Mouse (Mus musculus) thymus, postnatal 10 days (tissue): ENCODE measurements around the gene Pbxip1.
"Not testable (repeated sequence)": the region's sequence is repeated elsewhere in the genome, so short reads cannot be mapped to it uniquely, and the experiment has no call there.

Source experiments
- DNase-seq, 2 experiments: peaks; one replicate each; pipeline ENCODE4 v3.0.0; 2021; ENCODE audit warnings: low spot score in 2 of 2

Gene Pbxip1

DNA sequence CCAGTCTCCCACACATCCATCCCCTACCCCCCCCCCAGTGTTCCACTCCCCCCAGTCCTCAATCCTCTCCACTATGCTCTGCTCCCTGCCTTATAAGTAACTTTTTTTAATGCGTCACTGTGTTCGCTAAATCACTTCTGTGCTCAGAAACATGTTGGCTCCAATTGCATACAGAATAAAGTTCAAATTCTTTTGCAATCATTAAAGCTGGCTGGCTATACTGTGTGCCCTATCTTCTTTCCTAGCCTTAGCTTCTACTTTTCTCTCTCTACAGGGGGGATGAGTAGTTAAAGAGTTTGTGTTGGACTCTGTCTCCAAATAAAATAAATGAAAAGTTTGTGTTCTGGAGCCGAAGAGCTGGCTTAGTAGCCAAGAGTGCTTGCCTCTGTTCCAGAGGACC lies 26.8 kb upstream of the Pbxip1 start:
- no peak for DNase-seq

GRCm38 (mm10) chr3:89410864-89411263 lies 25.6 kb upstream of the Pbxip1 start:
- no peak for DNase-seq

DNA sequence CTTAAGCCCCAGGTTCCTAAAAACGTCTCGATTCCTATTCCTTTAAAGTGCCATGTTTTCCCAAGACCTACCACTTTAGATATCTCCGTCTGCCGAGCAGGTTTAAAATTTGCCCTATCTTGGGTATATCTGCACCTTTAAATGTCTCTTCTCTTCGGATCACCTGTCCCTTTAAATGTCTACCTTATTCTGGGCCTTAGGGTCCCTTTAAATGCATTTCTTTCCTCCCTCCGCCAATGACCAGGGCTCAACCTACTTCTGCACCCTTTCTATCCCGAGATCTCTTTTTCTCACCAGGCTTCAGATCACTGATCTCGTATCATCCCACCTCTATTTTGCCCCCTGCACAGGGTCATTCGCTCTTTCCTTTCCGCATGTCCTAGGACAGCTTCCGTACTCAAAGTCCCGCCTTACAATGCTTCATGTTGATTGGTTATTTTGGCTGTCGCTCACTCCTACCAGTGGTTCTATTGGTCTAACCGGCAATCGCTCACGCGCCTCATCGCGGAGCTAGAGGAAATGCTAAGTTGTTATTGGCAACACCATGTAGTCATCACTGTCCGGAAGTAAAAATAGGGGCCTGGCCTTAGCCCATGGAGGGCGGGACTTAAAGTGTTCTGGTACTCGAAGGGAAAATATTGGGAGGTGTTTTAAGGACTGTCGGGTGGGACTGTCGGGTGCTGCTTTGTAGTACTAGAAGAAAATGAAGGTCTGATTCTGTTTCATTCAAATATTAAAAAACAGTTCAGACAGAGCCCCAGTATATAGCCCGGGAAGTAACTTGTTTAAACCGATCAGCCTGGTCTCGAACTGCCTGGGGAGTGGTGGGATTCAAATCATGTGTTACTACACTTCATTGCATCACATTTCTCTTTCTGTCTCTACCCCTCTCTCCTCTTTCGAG lies 24.8 kb upstream of the Pbxip1 start, which contains the start of gene Flad1:
Gene Flad1 (minus strand): TSS at position 381 of the 904 bp plus-strand sequence.
- peak; percentile 98 to 99 for DNase-seq

- DNase-seq = no peak
Measured at GRCm38 (mm10) chr3:89416158-89416557, 20.3 kb upstream of the Pbxip1 start.

DNA sequence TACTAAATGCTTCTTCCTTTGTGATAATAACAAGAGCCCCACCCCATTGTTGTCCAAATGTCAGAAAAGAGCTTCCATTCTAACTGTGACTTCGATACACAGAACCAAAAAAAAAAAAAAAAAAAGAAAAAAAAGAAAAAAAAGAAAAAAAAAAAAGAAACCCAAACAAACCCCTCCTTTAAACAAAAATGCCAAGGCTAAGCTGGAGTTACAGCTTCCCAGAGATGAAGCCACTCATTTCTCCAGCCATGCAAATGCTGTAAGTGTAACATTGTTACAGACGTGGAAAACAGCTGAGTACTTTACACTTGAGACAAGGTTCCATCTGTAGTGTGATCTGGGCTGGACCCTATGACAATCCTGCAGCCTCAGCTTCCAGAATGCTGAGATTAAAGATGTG lies 19.4 kb upstream of the Pbxip1 start:
- no peak for DNase-seq

- no peak for DNase-seq
Measured at GRCm38 (mm10) chr3:89417840-89418169, 18.7 kb upstream of the Pbxip1 start.

GRCm38 (mm10) chr3:89418170-89418860 lies 18.2 kb upstream of the Pbxip1 start, which contains the start of the genes Cks1b and Shc1:
TSS of gene Cks1b (minus strand) at chr3:89418383.
TSS of gene Shc1 (plus strand) at chr3:89418443.
- peak; percentile 87 to 93 for DNase-seq

DNA sequence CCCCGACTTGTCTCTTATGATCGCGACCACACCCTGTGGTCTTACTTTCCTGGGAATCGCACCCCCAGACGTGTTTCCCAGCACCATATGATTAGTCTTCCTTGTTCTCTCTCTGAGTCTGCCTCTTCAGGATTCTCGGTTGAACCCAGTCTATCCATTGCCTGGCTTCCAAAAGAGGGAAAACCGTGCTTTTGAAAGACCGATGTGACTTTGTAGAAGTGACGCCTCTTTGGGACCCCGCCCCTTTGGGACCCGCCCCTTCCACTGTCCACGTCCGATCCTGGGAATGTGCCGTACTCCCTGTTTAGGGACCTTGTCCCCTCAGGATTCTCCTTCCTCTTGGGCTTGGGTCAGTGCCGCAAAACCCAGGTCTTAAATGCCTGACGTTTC lies 17.6 kb upstream of the Pbxip1 start:
- peak in 1 of 2 experiments; percentile 39 for DNase-seq

GRCm38 (mm10) chr3:89419571-89419970 lies 16.9 kb upstream of the Pbxip1 start:
- DNase-seq = no peak

DNA sequence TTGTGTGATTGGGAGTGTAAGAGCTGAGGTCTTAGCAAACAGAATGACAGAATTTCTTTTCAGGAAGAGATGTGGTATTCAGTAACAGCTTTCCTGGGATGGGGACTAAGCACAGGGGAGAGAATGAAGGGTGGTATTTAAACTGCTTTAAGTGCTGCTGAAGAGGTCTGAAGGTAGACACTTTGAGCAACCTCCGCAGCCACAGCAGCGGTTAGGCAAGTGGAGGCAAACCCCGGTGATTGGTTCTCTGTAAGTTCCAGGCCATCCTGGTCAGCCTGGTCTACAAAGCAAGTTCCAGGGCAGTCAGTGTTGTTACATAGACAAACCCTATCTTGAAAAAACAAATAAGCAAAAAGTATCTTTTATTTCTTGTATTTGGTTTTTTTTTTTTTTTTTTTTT lies 16.5 kb upstream of the Pbxip1 start:
- no peak for DNase-seq

DNA sequence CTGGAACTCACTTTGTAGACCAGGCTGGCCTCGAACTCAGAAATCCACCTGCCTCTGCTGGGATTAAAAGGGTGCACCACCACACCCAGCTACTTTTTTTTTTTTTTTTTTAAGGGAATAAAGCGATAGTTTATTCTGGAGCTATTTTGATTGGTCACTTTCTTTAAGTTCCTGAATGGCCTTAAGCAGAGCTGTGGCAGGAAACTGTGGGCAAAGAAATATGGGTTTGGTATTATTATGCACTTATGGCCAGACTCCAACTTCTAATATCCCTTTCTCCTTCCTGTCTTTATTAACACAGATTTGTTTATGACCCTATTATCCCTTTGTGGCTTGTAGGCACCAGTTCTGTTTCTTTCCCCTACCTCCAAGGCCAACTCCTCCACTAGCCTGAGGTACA lies 16.1 kb upstream of the Pbxip1 start:
- DNase-seq = no peak

- no peak for DNase-seq
Measured at GRCm38 (mm10) chr3:89421002-89421774, 15.3 kb upstream of the Pbxip1 start.

DNA sequence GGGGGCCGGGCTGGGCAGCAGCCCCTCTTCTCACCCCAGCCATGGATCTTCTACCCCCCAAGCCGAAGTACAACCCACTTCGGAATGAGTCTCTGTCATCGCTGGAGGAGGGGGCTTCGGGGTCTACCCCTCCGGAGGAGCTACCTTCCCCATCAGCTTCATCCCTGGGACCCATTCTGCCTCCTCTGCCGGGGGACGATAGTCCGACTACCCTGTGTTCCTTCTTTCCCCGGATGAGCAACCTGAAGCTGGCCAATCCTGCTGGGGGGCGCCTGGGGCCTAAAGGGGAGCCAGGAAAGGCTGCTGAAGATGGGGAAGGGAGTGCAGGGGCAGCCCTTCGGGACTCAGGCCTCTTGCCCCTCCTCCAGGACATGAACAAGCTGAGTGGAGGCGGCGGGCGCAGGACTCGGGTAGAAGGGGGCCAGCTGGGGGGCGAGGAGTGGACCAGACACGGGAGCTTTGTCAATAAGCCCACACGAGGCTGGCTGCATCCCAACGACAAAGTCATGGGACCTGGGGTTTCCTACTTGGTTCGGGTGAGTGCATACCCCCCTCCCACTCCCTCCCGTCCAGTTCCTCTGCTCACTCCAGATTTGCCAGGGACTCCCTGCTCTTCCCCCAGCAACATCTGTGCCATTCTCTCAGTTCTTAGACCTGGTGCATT lies 14.6 kb upstream of the Pbxip1 start:
- DNase-seq = no peak

- no peak for DNase-seq
Measured at GRCm38 (mm10) chr3:89422556-89423205, 13.8 kb upstream of the Pbxip1 start.

DNA sequence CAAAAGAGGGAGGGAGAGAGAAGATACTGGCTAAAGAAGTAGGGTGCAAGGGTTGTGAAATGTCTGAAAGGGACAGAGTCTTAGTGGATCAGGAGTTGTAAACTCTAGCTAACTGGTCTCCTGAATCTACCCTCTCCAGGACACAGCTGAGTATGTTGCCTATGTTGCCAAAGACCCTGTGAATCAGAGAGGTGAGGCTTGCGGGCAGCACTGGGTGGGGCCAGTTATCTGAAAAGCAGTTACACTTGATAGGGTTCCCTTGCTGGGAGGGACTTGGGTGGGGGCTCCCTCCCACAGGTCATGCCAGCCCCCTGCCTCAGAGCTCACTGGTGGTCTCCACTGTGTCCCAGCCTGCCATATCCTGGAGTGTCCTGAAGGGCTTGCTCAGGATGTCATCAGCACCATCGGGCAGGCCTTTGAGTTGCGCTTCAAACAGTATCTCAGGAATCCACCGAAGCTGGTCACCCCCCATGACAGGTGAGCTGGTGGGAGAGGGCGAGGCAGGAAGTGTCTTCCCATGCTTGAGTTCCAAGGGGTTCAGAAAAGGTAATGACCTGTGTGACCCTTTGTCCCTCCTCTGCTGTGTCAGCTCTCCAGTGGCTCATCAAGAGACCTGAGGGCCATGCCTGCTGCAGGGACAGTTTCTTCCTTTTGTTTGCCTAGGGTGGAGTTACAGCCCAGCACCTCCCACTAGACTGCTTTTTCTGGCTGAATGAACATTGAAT lies 11.9 kb upstream of the Pbxip1 start:
- DNase-seq = no peak

- DNase-seq = no peak
Measured at GRCm38 (mm10) chr3:89425141-89425525, 11.4 kb upstream of the Pbxip1 start.

DNA sequence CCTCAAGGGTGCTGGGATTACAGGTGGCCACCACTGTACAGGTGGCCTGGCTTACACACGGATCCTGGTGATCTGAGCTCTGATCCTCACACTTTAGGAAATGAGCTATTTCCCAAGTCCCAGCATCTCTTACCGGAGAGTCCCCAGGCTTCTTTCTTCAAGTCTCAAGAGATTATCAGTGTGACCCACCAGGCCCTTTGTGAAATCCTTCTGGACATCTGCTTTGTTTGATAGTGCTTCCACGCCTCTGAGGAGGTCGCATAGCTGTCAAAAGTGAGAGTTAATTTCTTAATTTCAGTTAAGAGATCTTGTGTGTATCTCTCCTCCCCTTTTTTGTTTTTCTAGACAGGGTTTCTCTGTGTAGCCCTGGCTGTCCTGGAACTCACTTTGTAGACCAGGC lies 10.6 kb upstream of the Pbxip1 start:
- no peak for DNase-seq

DNA sequence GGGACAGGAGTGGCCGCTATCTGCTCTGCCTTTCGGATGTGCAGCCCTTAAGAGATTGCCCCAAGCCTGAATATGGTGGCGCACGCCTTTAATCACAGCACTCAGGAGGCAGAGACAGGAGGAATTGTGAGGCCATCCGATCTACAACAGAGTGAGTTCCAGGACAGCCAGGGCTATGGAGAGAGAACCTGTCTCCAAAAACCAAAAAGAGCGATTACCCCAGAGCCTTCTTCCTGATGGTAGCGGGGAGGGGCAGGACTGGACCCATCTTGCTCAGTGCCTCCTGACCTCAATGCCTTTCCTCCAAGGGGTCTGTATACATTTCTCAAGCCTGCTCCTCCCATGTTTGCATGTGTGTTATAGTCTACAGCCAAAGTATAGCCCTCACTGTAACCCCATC lies 7.5 kb upstream of the Pbxip1 start:
- not testable (repeated sequence) for DNase-seq

- DNase-seq = peak; percentile 85 to 86
Measured at GRCm38 (mm10) chr3:89430171-89431159, 6.0 kb upstream of the Pbxip1 start, which contains the start of gene Pygo2. TSS of gene Pygo2 (plus strand) at chr3:89430214.
